Mouse (Mus musculus): ENCODE measurements at regions not wholly inside any gene's neighbourhood (a gene's known extent, or its start where the extent isn't known, plus 50 kb on each side); places are given as distances from the start of the nearest gene placed in this dataset.

DNA sequence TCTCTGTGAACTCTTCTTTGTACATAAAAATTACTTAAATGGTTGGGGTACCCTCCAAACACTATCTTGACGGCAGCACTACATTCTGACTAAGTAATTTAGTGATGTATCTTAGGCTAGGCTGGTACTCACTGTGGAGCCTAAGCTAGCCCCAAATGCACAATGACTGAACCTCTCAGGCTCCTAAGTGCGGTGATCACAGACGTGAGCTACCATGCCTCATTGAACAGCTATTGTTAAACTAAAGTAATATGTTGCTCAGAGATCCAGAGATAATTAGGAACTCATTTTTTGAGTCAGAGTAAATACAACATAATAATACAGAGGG, 122.7 kb upstream of the Itga4 start:
- TF ChIP-seq CTCF (IDR thresholded peaks at IDR 0.05; ENCODE audit: control insufficient read depth, insufficient read depth, insufficient read length) (no peak), USF1 (IDR thresholded peaks at IDR 0.05; ENCODE audit: low read depth) (no peak), CEBPB (IDR thresholded peaks at IDR 0.05; ENCODE audit: low read depth) (no peak), MYOG (IDR thresholded peaks at IDR 0.05; ENCODE audit: control insufficient read depth, extremely low read depth, insufficient read length) (no peak), MAX (IDR thresholded peaks at IDR 0.05) (no peak), MYOD1 (IDR thresholded peaks at IDR 0.05; ENCODE audit: control insufficient read depth, insufficient read length, low read depth) (no peak), FOSL1 (IDR thresholded peaks at IDR 0.05; ENCODE audit: insufficient read depth, low read length, poor library complexity, severe bottlenecking) (no peak)

All from C2C12 (cell line).